Mouse (Mus musculus) heart, embryonic 12.5 days (tissue): ENCODE data around the gene Wdr19. TPM values are rescaled to one million over a fixed set of nuclear protein-coding genes. Genes with fewer than 3 reads are reported as not detected.

Experiments used
- ATAC-seq: fragments of 200-750 bp; cut with Nextera tagmentation; 2 replicates; pipeline ENCODE4 v1.8.0; 2017; ENCODE audit warnings: moderate TSS enrichment, moderate library complexity; ENCODE audit not compliant: insufficient number of reproducible peaks, low FRiP score
- H3K27ac ChIP-seq: fragments of 300-500 bp; sonication (generic); 2 replicates; pipeline ENCODE4 v1.5.1; 2016; ENCODE audit warnings: mild to moderate bottlenecking, moderate library complexity; ENCODE audit not compliant: poor library complexity, severe bottlenecking
- H3K27me3 ChIP-seq: fragments of 300-500 bp; sonication (generic); replicated peaks from 2 replicates; pipeline ENCODE4 v1.6.1; 2016; ENCODE audit warnings: mild to moderate bottlenecking, moderate library complexity
- H3K36me3 ChIP-seq: fragments of 300-500 bp; sonication (generic); 2 replicates; pipeline ENCODE4 v1.6.1; 2016; ENCODE audit warnings: mild to moderate bottlenecking, moderate library complexity
- H3K4me1 ChIP-seq: fragments of 300-500 bp; sonication (generic); replicated peaks from 2 replicates; pipeline ENCODE4 v1.6.1; 2016; ENCODE audit warnings: mild to moderate bottlenecking
- H3K4me2 ChIP-seq: fragments of 300-500 bp; sonication (generic); 2 replicates; pipeline ENCODE4 v1.6.1; 2016; ENCODE audit warnings: mild to moderate bottlenecking, moderate library complexity
- H3K4me3 ChIP-seq: fragments of 300-500 bp; sonication (generic); 2 replicates; pipeline ENCODE4 v1.5.1; 2016; ENCODE audit warnings: mild to moderate bottlenecking
- H3K9ac ChIP-seq: fragments of 300-500 bp; sonication (generic); 2 replicates; pipeline ENCODE4 v1.6.1; 2016; ENCODE audit warnings: mild to moderate bottlenecking, moderate library complexity
- H3K9me3 ChIP-seq: fragments of 300-500 bp; sonication (generic); replicated peaks from 2 replicates; pipeline ENCODE4 v1.6.1; 2016; ENCODE audit warnings: mild to moderate bottlenecking, moderate library complexity
- WGBS: fragments of 180-500 bp; shearing (Covaris S2); methylation state at CpG from one replicate; pipeline ENCODE4 v1.1.7; 2016; 5-methylcytosine and 5-hydroxymethylcytosine counted together
- polyA plus RNA-seq: library from polyadenylated mRNA; unstranded; fragments of >200 nt; fragmentation: Nextera tagmentation; extraction: Ambion mirVana; gene quantifications from 2 replicates; pipeline ENCODE4 v1.2.1, GENCODE M21; 2016

Wdr19 gene
- polyA plus RNA-seq, 1 experiment from 2014 or later, result 7.9 TPM

DNA sequence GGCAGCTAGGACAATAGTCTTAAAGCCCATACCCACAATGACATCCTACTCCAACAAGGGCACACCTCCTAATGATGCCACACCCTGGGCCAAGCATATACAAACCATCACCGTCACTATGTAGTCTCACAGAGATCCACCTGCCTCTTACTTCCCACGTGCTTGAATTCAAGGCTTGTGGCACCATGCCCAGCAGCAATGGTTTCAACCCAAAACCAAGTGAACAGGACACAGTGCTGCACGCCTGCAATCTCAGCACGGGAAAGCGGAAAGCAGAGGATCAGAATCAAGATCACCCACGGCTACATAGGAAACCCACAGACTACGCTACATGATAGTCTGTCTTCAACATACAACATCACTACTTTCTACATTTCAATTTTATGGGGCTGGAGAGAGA, 108.7 kb downstream of the Wdr19 start:
- Histone ChIP-seq H3K27ac (no peak overlapping the region), H3K36me3 (peaks cover 54% of the 10 kb centered on the region), H3K9ac (no peak overlapping the region), H3K4me2 (no peak overlapping the region), H3K9me3 (no peaks in the 10 kb centered on the region), H3K27me3 (no peaks in the 10 kb centered on the region), H3K4me3 (no peak overlapping the region), H3K4me1 (no peaks in the 10 kb centered on the region)
- WGBS, result 94% methylated on average over 7 of the region's 7 CpGs
- no peak for ATAC-seq

DNA sequence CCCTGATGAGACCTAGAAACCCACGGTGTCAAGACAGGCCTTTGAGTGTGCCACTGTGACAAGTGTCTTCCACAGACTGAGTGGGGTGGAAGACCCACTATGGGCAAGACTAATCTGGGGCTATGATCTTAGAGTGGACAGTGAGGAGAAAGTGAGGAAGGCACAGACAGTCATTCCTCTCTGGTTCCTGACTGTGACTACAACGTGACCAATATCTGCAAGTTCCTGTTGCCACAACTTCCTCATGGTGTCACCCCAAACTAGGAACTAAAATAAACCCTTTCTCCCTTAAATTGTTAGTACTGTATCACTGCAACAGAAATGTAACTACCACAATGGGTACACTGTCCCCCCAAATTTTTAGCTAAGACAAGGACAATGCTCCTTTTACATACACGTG, 109.4 kb downstream of the Wdr19 start:
- Histone ChIP-seq H3K9ac (no peak overlapping the region), H3K9me3 (no peaks in the 10 kb centered on the region), H3K27ac (no peak overlapping the region), H3K4me1 (no peaks in the 10 kb centered on the region), H3K27me3 (no peaks in the 10 kb centered on the region), H3K36me3 (peaks cover 52% of the 10 kb centered on the region), H3K4me3 (no peak overlapping the region), H3K4me2 (no peak overlapping the region)
- WGBS, result 88% methylated on average over 3 of the region's 3 CpGs
- ATAC-seq, result no peak

Other genes with a start within 250 kb of the Wdr19 start
- gene Tlr6, start 239.6 kb upstream of the Wdr19 start, polyA plus RNA-seq, result 0.67 and 0.72 TPM in 2 replicates
- gene Fam114a1, start 229.6 kb upstream of the Wdr19 start, polyA plus RNA-seq, result 44.1 and 45.1 TPM in 2 replicates
- 0.27 TPM in 1 of 2 replicates, not detected in the other for gene Tmem156, start 107.6 kb upstream of the Wdr19 start, polyA plus RNA-seq
- gene Klhl5, start 92.2 kb upstream of the Wdr19 start, polyA plus RNA-seq, result 18.8 and 21.5 TPM in 2 replicates
- gene Rfc1, start 136.0 kb downstream of the Wdr19 start, polyA plus RNA-seq, result 69.3 and 74.6 TPM in 2 replicates
- 0.15 TPM in 1 of 2 replicates, not detected in the other for gene Klb, start 148.6 kb downstream of the Wdr19 start, polyA plus RNA-seq
- gene Rpl9, start 191.7 kb downstream of the Wdr19 start, polyA plus RNA-seq, result 599 and 612 TPM in 2 replicates
- gene Lias, start 191.8 kb downstream of the Wdr19 start, polyA plus RNA-seq, result 54.0 and 55.6 TPM in 2 replicates
- 93.5 and 94.4 TPM in 2 replicates for gene Ugdh, start 236.3 kb downstream of the Wdr19 start, polyA plus RNA-seq